In the genomic region with DNA sequence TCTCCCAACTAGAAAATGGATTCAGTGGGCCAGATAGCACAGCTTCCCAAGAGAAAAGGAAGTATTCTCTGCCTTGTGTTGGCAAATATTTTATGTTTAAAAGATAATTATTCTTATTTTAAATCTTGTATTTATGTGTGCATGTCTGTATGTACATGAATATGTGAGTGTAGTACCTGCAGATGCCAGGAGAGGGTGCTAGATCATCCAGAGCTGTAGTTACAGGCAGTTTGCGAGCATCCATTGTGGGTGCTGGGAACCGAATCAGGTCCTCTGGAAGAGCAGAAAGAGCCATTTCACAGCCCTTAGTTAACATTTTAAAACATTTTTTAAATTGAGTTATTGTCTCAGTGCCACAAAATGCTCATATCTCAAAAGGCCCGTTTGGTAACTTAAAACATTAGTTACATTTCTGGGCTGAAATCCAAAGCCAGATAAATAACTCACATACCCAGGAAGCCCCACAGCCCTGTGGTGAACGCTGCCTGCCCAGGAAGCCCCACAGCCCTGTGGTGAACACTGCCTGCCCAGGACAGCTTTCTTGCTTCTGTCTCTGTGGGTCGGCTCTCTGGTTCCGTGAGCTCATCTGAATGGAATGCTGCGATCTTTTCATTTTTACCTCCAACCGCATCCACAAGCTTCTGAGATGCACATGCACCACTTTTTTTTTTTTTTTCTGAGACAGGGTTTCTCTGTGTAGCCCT, we compare ENCODE assay signal across 19 mouse cellular contexts. TPM values are rescaled to one million over a fixed set of nuclear protein-coding genes. Genes with fewer than 3 reads are reported as not detected.
A peak's percentile ranks its signal among the peaks of the same experiment; 100 is the strongest.
DNase-seq lines count a peak whose midpoint lies in the region; ATAC-seq and TF ChIP-seq lines count a peak whose summit lies in the region.
"Had no signal": no experiment of that assay in that cellular context is flagged by ENCODE, and none has a peak within 500 bp of the region (broad histone marks: within the 10 kb centered on the region; RNA-seq: fewer than 3 reads in every experiment).

No protein-coding gene starts in this region.

- no peak for DNase-seq in forebrain, postnatal 0 days
- DNase-seq in liver, adult 2 months (ENCODE audit: extremely low read depth, low read depth, low spot score): no peak
- DNase-seq in liver (no peak), 3134 (ENCODE audit: extremely low read depth, insufficient read length, low spot score) (peak; percentile 89), MEL (ENCODE audit: low read depth, low spot score) (peak; percentile 26)
- DNase-seq in adrenal gland, adult 18-20 months (ENCODE audit: low spot score in 2 of 2): no peak
- DNase-seq in forebrain, embryonic 14.5 days (ENCODE audit: low spot score): no peak
- DNase-seq: adrenal gland, postnatal 25 days; gastrocnemius, postnatal 14 days; kidney, adult 11 months; lung, postnatal 4 days; thymus, postnatal 36 days had no signal

- H3K4me3 ChIP-seq in forebrain, postnatal 0 days (ENCODE audit: low read depth, low read length): no peak overlapping the region
- H3K4me3 ChIP-seq in forebrain, embryonic 13.5 days: no peak overlapping the region
- H3K4me3 ChIP-seq in liver, adult 2 months (ENCODE audit: insufficient read depth, low read depth, low read length): no peak overlapping the region
- no peak overlapping the region for H3K4me3 ChIP-seq in MEL (ENCODE audit: control insufficient read depth in 1 of 2, insufficient read depth in 1 of 2, low read depth in 2 of 2, low read length in 2 of 2)
- H3K4me3 ChIP-seq in forebrain, embryonic 14.5 days (ENCODE audit: low read depth, low read length): no peak overlapping the region
- H3K4me3 ChIP-seq: embryonic facial prominence, embryonic 15.5 days; forebrain, embryonic 15.5 days; heart, embryonic 13.5 days; limb, embryonic 15.5 days; neural tube, embryonic 13.5 days had no signal

- peak; percentile 36 for TF ChIP-seq CTCF in forebrain, postnatal 0 days (IDR thresholded peaks at IDR 0.05; ENCODE audit: low read depth)
- TF ChIP-seq CTCF in liver, adult 2 months (IDR thresholded peaks at IDR 0.05; ENCODE audit: low read depth, low read length): peak; percentile 3; the same call in 1 of the 2 replicates
- peak in 2 of 3 experiments; percentile 31 to 46; a peak in 4 of 6 replicates for TF ChIP-seq CTCF in MEL (IDR thresholded peaks at IDR 0.05 in 2 of 3, conservative IDR thresholded peaks at IDR 0.05 in 1 of 3; ENCODE audit: control insufficient read depth in 1 of 3, insufficient read depth in 1 of 3, low read depth in 2 of 3, low read length in 3 of 3, poor library complexity in 1 of 3, severe bottlenecking in 1 of 3)

- H3K27ac ChIP-seq in forebrain, postnatal 0 days (ENCODE audit: low read depth, low read length): no peak overlapping the region
- H3K27ac ChIP-seq in forebrain, embryonic 13.5 days: no peak overlapping the region
- no peak overlapping the region for H3K27ac ChIP-seq in liver, adult 2 months (replicated peaks; ENCODE audit: insufficient read depth, low read depth, low read length)
- no peak overlapping the region for H3K27ac ChIP-seq in MEL (ENCODE audit: control insufficient read depth, low read depth, low read length)
- H3K27ac ChIP-seq in forebrain, embryonic 14.5 days (ENCODE audit: low read depth, low read length): no peak overlapping the region
- H3K27ac ChIP-seq: embryonic facial prominence, embryonic 15.5 days; forebrain, embryonic 15.5 days; heart, embryonic 13.5 days; limb, embryonic 15.5 days; neural tube, embryonic 13.5 days had no signal

- WGBS in forebrain, postnatal 0 days: 85% methylated on average over 8 of the region's 8 CpGs
- 89% methylated on average over 8 of the region's 8 CpGs for WGBS in forebrain, embryonic 13.5 days
- 85% methylated on average over 8 of the region's 8 CpGs for WGBS in liver, adult 2 months
- WGBS in forebrain, embryonic 14.5 days: 90% methylated on average over 8 of the region's 8 CpGs

- no peak for TF ChIP-seq EP300 in MEL (IDR thresholded peaks at IDR 0.05; ENCODE audit: low read depth in 1 of 2, low read length in 2 of 2)

- H3K36me3 ChIP-seq in forebrain, postnatal 0 days (ENCODE audit: insufficient read depth): no peaks in the 10 kb centered on the region
- H3K36me3 ChIP-seq in forebrain, embryonic 13.5 days (ENCODE audit: poor library complexity, severe bottlenecking): no peaks in the 10 kb centered on the region
- H3K36me3 ChIP-seq in liver, adult 2 months (ENCODE audit: control insufficient read depth, insufficient read depth, low read length): no peaks in the 10 kb centered on the region
- H3K36me3 ChIP-seq in MEL (ENCODE audit: control insufficient read depth in 1 of 2, insufficient read depth in 2 of 2, low read length in 2 of 2): peaks cover 0 to 2% of the 10 kb centered on the region in 2 experiments; a peak in 1 of 4 replicates
- H3K36me3 ChIP-seq in forebrain, embryonic 14.5 days (ENCODE audit: control insufficient read depth, insufficient read depth, low read length): no peaks in the 10 kb centered on the region
- H3K36me3 ChIP-seq: embryonic facial prominence, embryonic 15.5 days; forebrain, embryonic 15.5 days; heart, embryonic 13.5 days; limb, embryonic 15.5 days; neural tube, embryonic 13.5 days had no signal

- ATAC-seq in forebrain, postnatal 0 days: no peak
- no peak for ATAC-seq in forebrain, embryonic 13.5 days
- ATAC-seq in forebrain, embryonic 14.5 days: no peak
- ATAC-seq: forebrain, embryonic 15.5 days had no signal

- H3K9ac ChIP-seq in forebrain, postnatal 0 days: no peak overlapping the region
- H3K9ac ChIP-seq in forebrain, embryonic 13.5 days: no peak overlapping the region
- no peak overlapping the region for H3K9ac ChIP-seq in liver, adult 2 months (ENCODE audit: low read depth, low read length)
- H3K9ac ChIP-seq in MEL (ENCODE audit: control insufficient read depth, low read depth, low read length, poor library complexity, severe bottlenecking): no peak overlapping the region
- no peak overlapping the region for H3K9ac ChIP-seq in forebrain, embryonic 14.5 days (ENCODE audit: low read length)
- H3K9ac ChIP-seq: embryonic facial prominence, embryonic 15.5 days; forebrain, embryonic 15.5 days; heart, embryonic 13.5 days; limb, embryonic 15.5 days; neural tube, embryonic 13.5 days had no signal

- no peak overlapping the region for H3K4me2 ChIP-seq in forebrain, postnatal 0 days (ENCODE audit: low read depth)
- H3K4me2 ChIP-seq in forebrain, embryonic 13.5 days: no peak overlapping the region
- no peak overlapping the region for H3K4me2 ChIP-seq in forebrain, embryonic 14.5 days (ENCODE audit: low read length)
- H3K4me2 ChIP-seq: embryonic facial prominence, embryonic 15.5 days; forebrain, embryonic 15.5 days; heart, embryonic 13.5 days; limb, embryonic 15.5 days; neural tube, embryonic 13.5 days had no signal

- no peaks in the 10 kb centered on the region for H3K9me3 ChIP-seq in forebrain, postnatal 0 days (ENCODE audit: low read length)
- peaks cover 7% of the 10 kb centered on the region for H3K9me3 ChIP-seq in forebrain, embryonic 13.5 days (replicated peaks)
- no peaks in the 10 kb centered on the region for H3K9me3 ChIP-seq in MEL (replicated peaks; ENCODE audit: insufficient read depth, low read length)
- no peaks in the 10 kb centered on the region for H3K9me3 ChIP-seq in forebrain, embryonic 14.5 days (replicated peaks; ENCODE audit: control insufficient read depth, low read length)
- H3K9me3 ChIP-seq: forebrain, embryonic 15.5 days; limb, embryonic 15.5 days had no signal

- no peak for TF ChIP-seq POLR2A in liver, adult 2 months (IDR thresholded peaks at IDR 0.05; ENCODE audit: extremely low read depth, insufficient read depth, low read length)
- TF ChIP-seq POLR2A in MEL (IDR thresholded peaks at IDR 0.05; ENCODE audit: control insufficient read depth in 1 of 2, insufficient read depth in 1 of 2, low read depth in 1 of 2, low read length in 2 of 2, poor library complexity in 1 of 2): no peak

- H3K4me1 ChIP-seq in forebrain, postnatal 0 days (ENCODE audit: insufficient read depth): no peaks in the 10 kb centered on the region
- peaks cover 8% of the 10 kb centered on the region; the same call in 1 of the 2 replicates for H3K4me1 ChIP-seq in forebrain, embryonic 13.5 days
- H3K4me1 ChIP-seq in liver, adult 2 months (ENCODE audit: control insufficient read depth, insufficient read depth, low read length): no peaks in the 10 kb centered on the region
- H3K4me1 ChIP-seq in MEL (ENCODE audit: control insufficient read depth in 1 of 2, insufficient read depth in 2 of 2, low read length in 2 of 2): no peaks in the 10 kb centered on the region
- no peaks in the 10 kb centered on the region for H3K4me1 ChIP-seq in forebrain, embryonic 14.5 days (ENCODE audit: control insufficient read depth, insufficient read depth, low read length)
- H3K4me1 ChIP-seq: embryonic facial prominence, embryonic 15.5 days; limb, embryonic 15.5 days had no signal

- no peaks in the 10 kb centered on the region for H3K79me2 ChIP-seq in liver, adult 2 months (ENCODE audit: control insufficient read depth, insufficient read depth, low read length)
- H3K79me2 ChIP-seq in MEL (ENCODE audit: control insufficient read depth, insufficient read depth, low read length, poor library complexity): no peaks in the 10 kb centered on the region

- H3K27me3 ChIP-seq in forebrain, postnatal 0 days (ENCODE audit: insufficient read depth, low read length): no peaks in the 10 kb centered on the region
- 0 out of 2 replicates have a peak, but pooled peaks cover 2% of the 10 kb centered on the region for H3K27me3 ChIP-seq in forebrain, embryonic 13.5 days
- no peaks in the 10 kb centered on the region; the same call in 1 of the 2 replicates for H3K27me3 ChIP-seq in liver, adult 2 months (ENCODE audit: control insufficient read depth, insufficient read depth, low read length)
- peaks cover 0 to 1% of the 10 kb centered on the region in 2 experiments; a peak in 2 of 4 replicates for H3K27me3 ChIP-seq in MEL (ENCODE audit: control insufficient read depth in 1 of 2, insufficient read depth in 2 of 2, low read length in 2 of 2)
- no peaks in the 10 kb centered on the region for H3K27me3 ChIP-seq in forebrain, embryonic 14.5 days (replicated peaks; ENCODE audit: control insufficient read depth, insufficient read depth, low read length)
- H3K27me3 ChIP-seq: embryonic facial prominence, embryonic 15.5 days; forebrain, embryonic 15.5 days; heart, embryonic 13.5 days; limb, embryonic 15.5 days; neural tube, embryonic 13.5 days had no signal

- TF ChIP-seq RAD21 in MEL (IDR thresholded peaks at IDR 0.05; ENCODE audit: low read depth, low read length): peak; percentile 2

RNA-seq across cellular contexts. Expression of gene Pgbd5, which starts 10.9 kb away (rescaled TPM):
- 57.1 and 62.5 TPM in 2 replicates for total RNA-seq in forebrain, postnatal 0 days (2014; rRNA removed)
- 12.9 and 17.3 TPM in 2 replicates for polyA plus RNA-seq in forebrain, postnatal 0 days (2015; fragmentation: Nextera tagmentation; extraction: Ambion mirVana)
- 5.9 and 6.3 TPM in 2 replicates for polyA plus RNA-seq in forebrain, embryonic 13.5 days (2015; fragmentation: Nextera tagmentation; extraction: Ambion mirVana)
- total RNA-seq in liver, adult 2 months (2014; rRNA removed): 0.07 TPM in 1 of 2 replicates, not detected in the other
- polyA plus RNA-seq in liver, adult 2 months (2012; rRNA removed): not detected in 2 replicates
- total RNA-seq in MEL (2012; rRNA removed): not detected in 2 replicates
- polyA plus RNA-seq in MEL (2012; ENCODE audit: insufficient read depth in 1 of 2, insufficient read length in 2 of 2, low read depth in 1 of 2, low replicate concordance in 2 of 2, missing spikeins in 1 of 2): not detected
- total RNA-seq in adrenal gland, adult 18-20 months (2021): 1 to 10 TPM; 3.9 to 6.0 TPM
- 8.6 and 10.2 TPM in 2 replicates for polyA plus RNA-seq in forebrain, embryonic 14.5 days (2014; fragmentation: Nextera tagmentation; extraction: Ambion mirVana)
- total RNA-seq: hematopoietic stem cell, adult 5-6 weeks had no signal

Comparison
In these comparisons a context has a peak if more than half of its experiments do, and no peak if none do; other contexts are left out.
1. DNase-seq: peak in 3134 (single experiment) and MEL (single experiment); none in forebrain, postnatal 0 days (single experiment), liver, adult 2 months (single experiment), liver (single experiment), adrenal gland, adult 18-20 months (0 of 2) and forebrain, embryonic 14.5 days (single experiment).
2. Peak in every context shown above with its lines, with median percentiles within 50 percentile points of each other: CTCF ChIP-seq.